1 mouse cellular context compared by ENCODE assay signal in genomic region chr11:68703360-68703759, GRCm38 (mm10).
TF ChIP-seq lines count a peak whose summit lies in the region.

No protein-coding gene starts in this region.

TF ChIP-seq in MEL, 35 proteins besides CTCF, POLR2A, EP300 and RAD21 (continued from another document):
- TF ChIP-seq POLR2AphosphoS5 (IDR thresholded peaks at IDR 0.05; ENCODE audit: borderline replicate concordance, low read depth, low read length): no peak
- TF ChIP-seq ZNF384 (IDR thresholded peaks at IDR 0.05; ENCODE audit: low read depth, low read length): no peak
- TF ChIP-seq TAL1 (IDR thresholded peaks at IDR 0.05; ENCODE audit: low read length): peak; percentile 22; the same call in 1 of the 2 replicates
- no peak for TF ChIP-seq UBTF (IDR thresholded peaks at IDR 0.05; ENCODE audit: borderline replicate concordance, insufficient read depth, low read depth, low read length)
- no peak for TF ChIP-seq CHD2 (IDR thresholded peaks at IDR 0.05; ENCODE audit: low read length)
- TF ChIP-seq MXI1 (IDR thresholded peaks at IDR 0.05; ENCODE audit: low read depth, low read length): no peak
- TF ChIP-seq GABPA (IDR thresholded peaks at IDR 0.05; ENCODE audit: low read depth, low read length): no peak
- no peak for TF ChIP-seq SMC3 (IDR thresholded peaks at IDR 0.05; ENCODE audit: low read depth, low read length)
- TF ChIP-seq USF1 (IDR thresholded peaks at IDR 0.05; ENCODE audit: low read depth, low read length): no peak
- TF ChIP-seq POLR2AphosphoS2 (IDR thresholded peaks at IDR 0.05; ENCODE audit: low read length): no peak
- TF ChIP-seq GATA1 (IDR thresholded peaks at IDR 0.05; ENCODE audit: low read depth, low read length): peak; percentile 76
- peak; percentile 52; the same call in 1 of the 2 replicates for TF ChIP-seq ETS1 (IDR thresholded peaks at IDR 0.05; ENCODE audit: low read depth, low read length)
- no peak for TF ChIP-seq NRF1 (IDR thresholded peaks at IDR 0.05; ENCODE audit: insufficient read depth, low read depth, low read length, poor library complexity, severe bottlenecking)
- no peak for TF ChIP-seq ZKSCAN1 (IDR thresholded peaks at IDR 0.05; ENCODE audit: low read depth, low read length)
TF ChIP-seq in MEL: peak in this region for 9.
